Mouse (Mus musculus) CH12.LX (cell line): ENCODE measurements around the gene Ocrl. TPM values are rescaled to one million over a fixed set of nuclear protein-coding genes. Genes with fewer than 3 reads are reported as not detected.

Experiments
- DNase-seq: peaks from one replicate; pipeline ENCODE4 v3.0.0-alpha.2; 2013; ENCODE audit errors: extremely low read depth
- H3K27ac ChIP-seq: 2 replicates; pipeline ENCODE4 v1.5.1; 2012; ENCODE audit warnings: low read depth, mild to moderate bottlenecking, control low read depth, moderate library complexity; ENCODE audit not compliant: insufficient read depth
- H3K27me3 ChIP-seq: replicated peaks from 2 replicates; pipeline ENCODE3; 2012; ENCODE audit warnings: inconsistent platforms
- H3K36me3 ChIP-seq, 2 experiments: replicated peaks in 1 of 2; 2 replicates each; pipeline versions ENCODE3 to v1.6.1; 2012; ENCODE audit warnings: inconsistent platforms in 1 of 2, low read length in 1 of 2, mild to moderate bottlenecking in 1 of 2, mixed read lengths in 1 of 2, moderate library complexity in 1 of 2; ENCODE audit not compliant: control insufficient read depth in 1 of 2, insufficient read depth in 1 of 2
- H3K4me1 ChIP-seq, 2 experiments: 2 replicates each; pipeline ENCODE4 v1.6.1; 2012; ENCODE audit warnings: inconsistent platforms in 1 of 2, moderate library complexity in 1 of 2; ENCODE audit not compliant: insufficient read depth in 2 of 2, control insufficient read depth in 1 of 2
- H3K4me2 ChIP-seq: 2 replicates; pipeline ENCODE4 v1.6.1; 2012; ENCODE audit warnings: low read depth, mild to moderate bottlenecking, control low read depth; ENCODE audit not compliant: poor library complexity, insufficient read depth, severe bottlenecking
- H3K4me3 ChIP-seq, 3 experiments: fragments of 150-350 bp in 1 of 3; sonication (generic) in 1 of 3; replicated peaks in 1 of 3; 2 replicates each; pipeline versions ENCODE3 to v1.5.1; 2011 to 2012; ENCODE audit warnings: low read depth in 2 of 3, low read length in 2 of 3, mild to moderate bottlenecking in 2 of 3, moderate library complexity in 2 of 3, control low read depth in 1 of 3, improper control_type of control experiment in 1 of 3, inconsistent platforms in 1 of 3, mixed read lengths in 1 of 3; ENCODE audit not compliant: poor library complexity in 1 of 3
- H3K79me2 ChIP-seq: replicated peaks from 2 replicates; pipeline ENCODE4 v1.6.1; 2012; ENCODE audit warnings: mild to moderate bottlenecking, moderate library complexity; ENCODE audit not compliant: control insufficient read depth, poor library complexity, insufficient read depth, severe bottlenecking; ENCODE audit errors: extremely low read depth
- H3K9ac ChIP-seq: 2 replicates; pipeline ENCODE4 v1.6.1; 2012; ENCODE audit warnings: low read depth, mild to moderate bottlenecking, control low read depth, moderate library complexity; ENCODE audit not compliant: insufficient read depth
- H3K9me3 ChIP-seq: replicated peaks from 2 replicates; pipeline ENCODE3; 2012; ENCODE audit warnings: low read length, inconsistent platforms, mixed read lengths
- BHLHE40 ChIP-seq: IDR thresholded peaks from 2 replicates; pipeline ENCODE4 v1.6.1; 2011; ENCODE audit warnings: mild to moderate bottlenecking, low read depth, low read length, improper control_type of control experiment
- CHD1 ChIP-seq: IDR thresholded peaks from 2 replicates; pipeline ENCODE4 v1.6.1; 2012; ENCODE audit warnings: low read depth, low read length, improper control_type of control experiment, inconsistent platforms
- CHD2 ChIP-seq: IDR thresholded peaks from 2 replicates; pipeline ENCODE4 v1.6.1; 2011; ENCODE audit warnings: low read length, improper control_type of control experiment
- CTCF ChIP-seq, 2 experiments: IDR thresholded peaks in 1 of 2; conservative IDR thresholded peaks in 1 of 2; 2 replicates each; pipeline ENCODE4 v1.5.1; 2011 to 2012; ENCODE audit warnings: low read depth in 2 of 2, low read length in 2 of 2, improper control_type of control experiment in 1 of 2, inconsistent platforms in 1 of 2, mild to moderate bottlenecking in 1 of 2, moderate library complexity in 1 of 2
- E2F4 ChIP-seq: IDR thresholded peaks from 2 replicates; pipeline ENCODE4 v1.6.1; 2011; ENCODE audit warnings: low read depth, low read length, improper control_type of control experiment; ENCODE audit not compliant: insufficient replicate concordance
- EP300 ChIP-seq: IDR thresholded peaks from 2 replicates; pipeline ENCODE4 v1.6.1; 2011; ENCODE audit warnings: low read length, improper control_type of control experiment
- HCFC1 ChIP-seq: IDR thresholded peaks from 2 replicates; pipeline ENCODE4 v1.6.1; 2012; ENCODE audit warnings: low read depth, mild to moderate bottlenecking, inconsistent platforms, low read length, improper control_type of control experiment
- MAX ChIP-seq: IDR thresholded peaks from 2 replicates; pipeline ENCODE4 v1.6.1; 2011; ENCODE audit warnings: low read length, improper control_type of control experiment
- MXI1 ChIP-seq: IDR thresholded peaks from 2 replicates; pipeline ENCODE4 v1.6.1; 2011; ENCODE audit warnings: mild to moderate bottlenecking, low read depth, low read length, improper control_type of control experiment
- MYC ChIP-seq: IDR thresholded peaks from 2 replicates; pipeline ENCODE4 v1.6.1; 2011; ENCODE audit warnings: low read depth, mild to moderate bottlenecking, improper control_type of control experiment, low read length
- NRF1 ChIP-seq: IDR thresholded peaks from 2 replicates; pipeline ENCODE4 v1.6.1; 2014; ENCODE audit warnings: low read depth, mild to moderate bottlenecking, inconsistent platforms, low read length, improper control_type of control experiment, moderate library complexity
- PAX5 ChIP-seq: IDR thresholded peaks from 2 replicates; pipeline ENCODE4 v1.6.1; 2012; ENCODE audit warnings: low read length, inconsistent platforms, mixed read lengths
- POLR2AphosphoS2 ChIP-seq: IDR thresholded peaks from 2 replicates; pipeline ENCODE4 v1.6.1; 2011; ENCODE audit warnings: low read depth, low read length, improper control_type of control experiment
- RAD21 ChIP-seq: IDR thresholded peaks from 2 replicates; pipeline ENCODE4 v1.6.1; 2011; ENCODE audit warnings: low read depth, mild to moderate bottlenecking, low read length, improper control_type of control experiment, moderate library complexity
- RCOR1 ChIP-seq: conservative IDR thresholded peaks from 2 replicates; pipeline ENCODE4 v1.6.1; 2012; ENCODE audit warnings: low read depth, mild to moderate bottlenecking, inconsistent platforms, low read length, improper control_type of control experiment
- SMC3 ChIP-seq: IDR thresholded peaks from 2 replicates; pipeline ENCODE4 v1.6.1; 2011; ENCODE audit warnings: low read depth, low read length, improper control_type of control experiment
- TBP ChIP-seq: conservative IDR thresholded peaks from 2 replicates; pipeline ENCODE4 v1.6.1; 2011; ENCODE audit warnings: low read depth, low read length, improper control_type of control experiment
- TCF12 ChIP-seq: IDR thresholded peaks from 2 replicates; pipeline ENCODE4 v1.6.1; 2014; ENCODE audit warnings: low read depth, mild to moderate bottlenecking, inconsistent platforms, low read length, improper control_type of control experiment
- UBTF ChIP-seq: IDR thresholded peaks from 2 replicates; pipeline ENCODE4 v1.6.1; 2012; ENCODE audit warnings: low read depth, mild to moderate bottlenecking, inconsistent platforms, low read length, improper control_type of control experiment, moderate library complexity
- USF1 ChIP-seq: IDR thresholded peaks from 2 replicates; pipeline ENCODE4 v1.6.1; 2014; ENCODE audit warnings: low read depth, mild to moderate bottlenecking, inconsistent platforms, low read length, improper control_type of control experiment
- USF2 ChIP-seq: conservative IDR thresholded peaks from 2 replicates; pipeline ENCODE4 v1.6.1; 2011; ENCODE audit warnings: low read depth, low read length, improper control_type of control experiment
- ZC3H11A ChIP-seq: IDR thresholded peaks from 2 replicates; pipeline ENCODE4 v1.6.1; 2012; ENCODE audit warnings: low read depth, mild to moderate bottlenecking, inconsistent platforms, low read length, improper control_type of control experiment
- ZKSCAN1 ChIP-seq: IDR thresholded peaks from 2 replicates; pipeline ENCODE4 v1.6.1; 2012; ENCODE audit warnings: low read depth, inconsistent platforms, low read length, improper control_type of control experiment, borderline replicate concordance
- ZMIZ1 ChIP-seq: IDR thresholded peaks from 2 replicates; pipeline ENCODE4 v1.6.1; 2012; ENCODE audit warnings: low read depth, mild to moderate bottlenecking, inconsistent platforms, low read length, improper control_type of control experiment
- ZNF384 ChIP-seq: IDR thresholded peaks from 2 replicates; pipeline ENCODE4 v1.6.1; 2012; ENCODE audit warnings: low read depth, low read length, improper control_type of control experiment, inconsistent platforms
- dilution Hi-C: fragments of 300-500 bp; cut with MboI; formaldehyde crosslinking; loops from 2 replicates; pipeline ENCODE4 v1.14.3; 2020; ENCODE audit warnings: low sequenced_read_pairs; ENCODE audit not compliant: extremely low pct_unique_long_range_greater_than_20kb, extremely low pct_ligation_motif_present
- in situ Hi-C: fragments of 300-500 bp; cut with MboI; formaldehyde crosslinking; loops from 3 replicates; pipeline ENCODE4 v1.14.3; 2019; ENCODE audit warnings: low sequenced_read_pairs, low pct_ligation_motif_present, low pct_unique_long_range_greater_than_20kb, mixed read lengths
- polyA plus RNA-seq: library from polyadenylated mRNA; unstranded; fragments of >175 nt; gene quantifications from 2 replicates; pipeline ENCODE4 v1.2.1, GENCODE M21; 2012; ENCODE audit warnings: low read depth; ENCODE audit not compliant: insufficient read length
- total RNA-seq, 2 experiments: library from RNA; depleted of rRNA; stranded (reverse); fragments of 300-350 nt in 1 of 2; fragments of >200 nt in 1 of 2; gene quantifications; 2 replicates each; pipeline ENCODE4 v1.2.3; 2012 to 2014

Ocrl gene
- total and polyA plus RNA-seq, 3 experiments: 2.6 to 7.1 (median 3.8) TPM

- Histone ChIP-seq H3K9me3 (no peaks in the 10 kb centered on the region), H3K27ac (no peak within 1 kb of the TSS), H3K79me2 (no peaks in the 10 kb centered on the region), H3K4me2 (peak within 1 kb of the TSS; percentile 99), H3K27me3 (no peaks in the 10 kb centered on the region), H3K4me1 (no peaks in the 10 kb centered on the region; a peak in 1 of 4 replicates), H3K9ac (no peak within 1 kb of the TSS), H3K4me3 (peak within 1 kb of the TSS in 2 of 3 experiments; percentile 56 to 61), H3K36me3 (no peaks in the 10 kb centered on the region)
- in situ Hi-C loops: no loop called here
- no peak for DNase-seq
- dilution Hi-C loops: no loop called here
- TF ChIP-seq POLR2AphosphoS2 (no peak), ZC3H11A (no peak), SMC3 (no peak), E2F4 (no peak), BHLHE40 (no peak), TBP (no peak), UBTF (no peak), CTCF (conservative IDR thresholded peaks at IDR 0.05 in 1 of 2, IDR thresholded peaks at IDR 0.05 in 1 of 2; ENCODE audit: low read depth in 2 of 2, low read length in 2 of 2) (no peak), USF2 (no peak), RAD21 (no peak), CHD1 (no peak), RCOR1 (no peak), MXI1 (no peak), MAX (no peak), ZKSCAN1 (no peak), MYC (no peak), EP300 (no peak), PAX5 (no peak), USF1 (no peak), CHD2 (no peak)
These were observed 19.7 kb upstream of the Ocrl start, which contains the start of gene Smarca1 for GRCm38 (mm10) chrX:47892431-47893024. Gene Smarca1 (minus strand): TSS chrX:47892974.

DNA sequence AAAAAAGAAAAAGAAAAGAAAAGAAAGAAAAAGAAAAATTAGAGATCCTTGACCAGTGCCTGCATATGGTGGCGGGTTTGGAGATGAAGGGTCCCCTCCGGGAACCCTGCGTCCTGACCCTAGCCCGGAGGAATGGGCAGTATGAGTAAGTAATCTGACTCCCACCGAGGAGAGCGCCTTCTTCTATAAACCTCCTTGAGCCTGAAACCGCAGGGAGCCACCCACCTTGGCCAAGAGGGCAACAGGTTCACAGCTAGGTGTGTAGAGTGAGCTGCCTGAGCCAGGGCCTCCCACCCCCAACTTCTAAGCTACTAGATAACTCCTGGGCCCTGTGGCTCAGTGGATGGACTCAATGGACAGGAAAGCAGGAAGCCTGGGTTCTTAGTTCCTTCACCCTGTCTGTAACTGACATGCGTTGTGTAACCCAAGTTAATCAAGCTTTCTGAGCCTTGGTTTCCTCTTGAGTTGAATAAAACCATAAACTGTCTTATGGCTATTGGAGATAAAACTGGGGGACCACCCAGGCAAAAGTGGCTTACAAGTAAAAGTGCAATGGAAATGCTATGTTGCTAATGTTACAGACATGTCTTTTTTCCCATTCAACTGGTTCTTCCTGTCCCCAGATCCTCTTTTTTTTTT, 836 bp downstream of the Ocrl start:
- no peak for TF ChIP-seq EP300
- no peak for TF ChIP-seq CTCF (conservative IDR thresholded peaks at IDR 0.05 in 1 of 2, IDR thresholded peaks at IDR 0.05 in 1 of 2; ENCODE audit: low read depth in 2 of 2, low read length in 2 of 2)
- TF ChIP-seq NRF1: no peak
- no peak for TF ChIP-seq SMC3
- no peak for TF ChIP-seq ZMIZ1
- no peak for TF ChIP-seq ZNF384
- no peak for TF ChIP-seq HCFC1
- no peak for TF ChIP-seq TCF12
- TF ChIP-seq MAX: no peak
- TF ChIP-seq UBTF: no peak
- no peak for DNase-seq

More for the DNA sequence above, 836 bp downstream of the Ocrl start:
- Histone ChIP-seq H3K36me3 (peaks cover 0 to 12% of the 10 kb centered on the region in 2 experiments), H3K27me3 (no peaks in the 10 kb centered on the region), H3K4me3 (peak overlapping the region; percentile 29 to 62 (median 41)), H3K9ac (peak overlapping the region; percentile 64), H3K79me2 (no peaks in the 10 kb centered on the region), H3K4me2 (peak overlapping the region; percentile 75), H3K27ac (no peak overlapping the region), H3K4me1 (peaks cover 0 to 6% of the 10 kb centered on the region in 2 experiments; a peak in 1 of 4 replicates), H3K9me3 (no peaks in the 10 kb centered on the region)
- dilution Hi-C loops: no loop called here
- in situ Hi-C loops: no loop called here
